Mouse (Mus musculus): Measurements from ENCODE around the gene Kcnh2.

DNA sequence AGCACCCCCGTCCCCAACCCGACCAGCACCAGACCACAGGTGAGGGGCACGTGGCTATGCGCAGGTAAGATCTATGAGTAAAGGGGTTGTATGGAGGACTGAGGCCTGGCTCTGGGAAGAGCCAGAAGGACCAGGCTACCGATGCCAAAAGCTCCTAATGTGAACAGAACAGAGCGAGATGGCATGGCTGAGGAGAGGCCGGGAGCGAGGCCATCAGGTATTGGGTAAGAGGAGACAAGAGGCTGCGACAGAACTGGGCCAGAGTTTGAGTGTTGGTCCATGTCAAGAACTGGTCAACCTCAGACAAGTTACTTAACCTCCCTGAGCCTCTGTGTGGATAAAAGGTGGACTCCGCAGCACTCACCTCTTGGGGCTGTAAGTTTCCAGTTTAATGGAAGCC is 13.6 kb upstream of the Kcnh2 start:
- TF ChIP-seq CTCF (IDR thresholded peaks at IDR 0.05) (no peak), POLR2A (IDR thresholded peaks at IDR 0.05; ENCODE audit: insufficient read depth, low read depth, low read length) (no peak)
